Mouse (Mus musculus) MN1 (cell line): ENCODE measurements at regions not wholly inside any gene's neighbourhood (a gene's known extent, or its start where the extent isn't known, plus 50 kb on each side); places are given as distances from the start of the nearest gene placed in this dataset.

Experiments
- DNase-seq: peaks from one replicate; pipeline ENCODE4 v3.0.0-alpha.2; 2016; ENCODE audit warnings: low spot score

- DNase-seq = no peak
Measured at GRCm38 (mm10) chr5:126155216-126155880, 623.8 kb downstream of the Tmem132b start.

DNA sequence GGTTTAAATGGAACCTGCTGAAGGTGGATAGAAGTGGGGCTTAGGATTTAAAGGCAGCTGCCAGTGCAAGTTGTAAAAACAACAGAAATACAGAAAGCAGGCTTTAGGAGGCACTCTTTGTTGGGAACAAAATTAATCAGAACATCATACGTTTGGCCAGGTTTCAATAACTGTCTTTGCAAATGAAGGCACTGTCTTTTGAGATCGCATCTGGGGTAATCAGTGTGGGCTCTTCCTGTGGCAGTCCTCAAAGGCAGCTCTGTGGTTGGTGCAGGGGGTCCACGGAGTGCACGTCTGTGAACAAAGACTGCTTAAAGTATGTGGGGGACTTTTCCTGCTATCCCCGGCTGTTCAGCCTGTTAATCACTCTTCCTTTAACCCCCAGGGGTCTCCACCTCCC is 654.5 kb downstream of the Tmem132b start:
- no peak for DNase-seq

DNA sequence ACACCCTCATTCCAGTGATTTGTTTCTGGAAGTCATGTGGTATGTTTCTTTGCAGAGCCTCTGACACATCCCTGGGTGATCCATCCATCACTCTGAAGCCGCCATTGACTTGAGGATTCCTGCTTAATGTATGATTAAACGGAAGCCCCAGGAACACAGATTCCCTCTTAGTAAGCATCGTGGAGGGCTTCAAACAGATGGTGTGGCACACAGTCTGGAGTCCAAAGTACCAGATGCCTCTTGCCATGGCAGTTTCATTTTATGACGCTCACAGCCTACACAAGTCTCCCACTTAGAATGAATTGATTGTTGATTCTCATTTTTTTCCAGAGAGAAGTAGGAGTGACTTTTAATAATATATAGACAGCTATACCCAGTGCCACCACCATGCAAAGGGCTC is 668.3 kb downstream of the Tmem132b start:
- no peak for DNase-seq

- no peak for DNase-seq
Measured at GRCm38 (mm10) chr5:126201535-126201934, 670.0 kb downstream of the Tmem132b start.

DNA sequence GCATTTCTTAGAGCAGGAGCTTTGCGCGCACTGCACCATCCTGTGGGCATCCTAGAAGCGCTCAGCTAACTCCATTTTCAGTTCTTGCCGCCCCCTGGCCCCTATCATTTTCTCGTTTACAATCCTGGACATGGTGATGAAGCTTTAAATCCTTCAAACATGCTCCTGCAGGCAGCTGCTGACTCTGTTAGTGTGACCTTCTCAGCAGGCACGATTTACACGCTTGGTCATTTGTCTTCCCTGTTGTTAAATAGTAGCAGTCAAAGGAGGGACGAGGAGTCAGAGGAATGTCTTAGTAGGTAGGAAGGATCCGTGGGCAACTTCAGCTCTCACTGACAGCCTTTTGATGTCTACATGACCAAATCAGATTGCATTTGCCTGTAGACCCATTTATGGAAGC is 670.4 kb downstream of the Tmem132b start:
- DNase-seq = no peak

DNA sequence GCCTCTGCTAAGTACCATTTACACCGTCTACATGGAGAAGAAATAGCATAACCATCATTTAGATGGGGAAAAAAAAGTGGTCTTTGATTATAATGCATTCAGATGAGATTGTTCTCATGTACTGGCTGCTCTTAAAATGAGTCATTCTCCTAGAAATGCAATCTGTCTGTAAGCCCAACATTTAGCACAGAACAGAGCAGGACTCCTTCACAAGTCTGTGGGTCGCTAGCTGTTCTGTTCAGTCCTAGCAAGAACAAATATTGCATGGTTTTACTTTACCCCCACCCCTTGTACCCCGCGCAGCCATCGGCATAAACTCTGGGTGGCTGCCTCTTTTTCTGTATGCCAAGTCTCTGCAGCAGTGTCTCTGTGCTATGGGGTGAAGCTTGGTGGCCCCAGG is 685.4 kb downstream of the Tmem132b start:
- DNase-seq = no peak

GRCm38 (mm10) chr5:126217746-126218145 is 686.2 kb downstream of the Tmem132b start:
- DNase-seq = no peak

DNA sequence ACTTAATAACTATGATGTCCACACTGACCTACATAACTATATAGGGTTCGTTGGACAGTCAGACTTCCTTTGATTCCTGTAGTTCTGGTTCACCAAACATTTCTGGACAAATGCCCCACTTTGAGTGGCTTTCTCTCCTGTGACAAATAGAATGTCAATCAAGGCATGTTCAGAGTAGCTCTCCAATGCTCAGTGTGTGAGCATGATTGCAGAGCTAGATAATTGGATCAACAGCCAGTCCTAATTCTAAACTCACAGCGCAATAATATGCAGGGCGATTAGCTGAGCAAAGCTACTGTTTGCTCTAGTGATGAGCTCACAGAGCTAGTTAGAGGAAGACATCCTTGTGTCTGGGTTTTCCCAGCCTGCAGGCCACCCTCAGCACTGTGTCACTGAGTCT is 692.1 kb downstream of the Tmem132b start:
- no peak for DNase-seq

DNA sequence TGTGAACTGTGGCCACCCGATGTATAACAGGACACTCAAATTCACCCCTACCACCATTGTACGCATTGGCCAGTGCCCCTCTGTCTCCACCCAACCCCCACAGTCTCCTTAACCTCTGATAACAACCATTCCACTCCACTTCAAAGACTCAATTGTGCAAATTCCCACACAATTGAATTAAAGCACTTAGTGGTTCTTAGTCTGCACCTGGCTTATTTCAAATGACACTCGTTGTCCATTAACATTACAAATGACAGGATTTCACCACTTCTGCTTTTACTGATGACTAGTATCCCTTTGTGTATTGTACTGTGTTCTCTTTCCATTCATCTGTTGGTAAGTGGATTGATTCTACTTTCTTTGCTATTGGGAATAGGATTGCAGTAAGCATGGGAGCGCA is 699.2 kb downstream of the Tmem132b start:
- peak; percentile 15 for DNase-seq

DNA sequence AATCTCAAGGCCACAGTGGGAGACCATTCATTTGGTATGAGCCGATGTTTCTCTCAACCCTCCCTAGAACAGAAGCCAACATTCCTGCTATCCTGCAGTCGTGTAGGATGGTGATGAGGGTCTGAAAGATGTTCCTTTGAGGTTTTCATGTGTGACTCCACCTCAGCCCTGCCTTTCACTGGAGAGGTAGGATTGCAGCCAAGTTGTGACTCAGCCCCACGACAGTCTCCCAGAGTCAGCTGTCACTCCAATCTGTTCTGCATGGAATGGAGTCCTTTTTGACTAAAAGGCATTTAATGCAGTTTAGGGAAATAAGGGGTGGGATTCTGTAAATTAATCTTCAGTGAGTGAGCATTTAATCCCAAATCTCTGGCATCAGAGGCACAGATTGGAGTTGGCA is 706.5 kb downstream of the Tmem132b start:
- DNase-seq = no peak

- DNase-seq = no peak
Measured at GRCm38 (mm10) chr5:126245776-126246175, 714.2 kb downstream of the Tmem132b start.

DNA sequence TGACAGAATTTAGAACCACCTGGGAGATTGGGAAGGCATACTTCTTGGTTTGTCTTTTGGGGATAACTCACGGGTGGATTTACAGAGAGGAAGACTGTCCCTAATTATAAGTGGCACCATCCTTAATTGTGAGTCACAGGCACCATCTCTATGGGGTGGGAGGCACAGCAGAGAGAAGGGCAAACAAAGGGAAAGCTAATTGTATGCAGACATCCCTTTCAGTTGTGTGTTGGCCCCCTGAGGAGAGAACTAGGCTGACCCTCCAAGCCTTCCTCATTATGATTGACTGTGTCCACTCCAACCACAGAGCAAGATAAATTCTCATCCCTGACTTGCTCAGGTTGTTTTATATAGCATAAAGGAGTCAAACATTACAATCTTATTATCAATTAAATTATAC is 718.8 kb downstream of the Tmem132b start:
- DNase-seq = no peak

- no peak for DNase-seq
Measured at GRCm38 (mm10) chr5:126254661-126255060, 723.1 kb downstream of the Tmem132b start.

- DNase-seq = no peak
Measured at GRCm38 (mm10) chr5:126257860-126258259, 726.3 kb downstream of the Tmem132b start.

GRCm38 (mm10) chr5:126266471-126266870 is 734.9 kb downstream of the Tmem132b start:
- no peak for DNase-seq

- no peak for DNase-seq
Measured at GRCm38 (mm10) chr5:126266929-126267609, 735.5 kb downstream of the Tmem132b start.

GRCm38 (mm10) chr5:126268592-126268991 is 737.0 kb downstream of the Tmem132b start:
- DNase-seq = no peak

DNA sequence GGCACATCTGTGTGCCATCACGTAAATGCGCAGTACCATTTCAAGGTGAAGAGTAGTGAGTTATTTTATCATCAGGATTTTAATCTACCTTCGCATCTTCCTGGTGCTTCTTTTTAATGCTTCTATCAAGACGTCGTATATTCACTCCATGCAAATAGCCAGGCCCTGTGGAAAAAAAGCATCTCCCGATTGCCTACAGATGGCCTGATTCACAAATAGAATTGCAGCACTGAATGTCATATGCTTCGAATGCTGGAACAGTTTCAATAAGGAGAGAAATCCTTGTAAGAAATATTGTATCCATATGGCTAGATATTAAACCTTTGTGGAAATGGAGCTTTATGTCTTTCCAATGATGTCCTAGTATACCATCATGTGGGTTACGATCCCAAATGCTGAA is 742.7 kb downstream of the Tmem132b start:
- no peak for DNase-seq

DNA sequence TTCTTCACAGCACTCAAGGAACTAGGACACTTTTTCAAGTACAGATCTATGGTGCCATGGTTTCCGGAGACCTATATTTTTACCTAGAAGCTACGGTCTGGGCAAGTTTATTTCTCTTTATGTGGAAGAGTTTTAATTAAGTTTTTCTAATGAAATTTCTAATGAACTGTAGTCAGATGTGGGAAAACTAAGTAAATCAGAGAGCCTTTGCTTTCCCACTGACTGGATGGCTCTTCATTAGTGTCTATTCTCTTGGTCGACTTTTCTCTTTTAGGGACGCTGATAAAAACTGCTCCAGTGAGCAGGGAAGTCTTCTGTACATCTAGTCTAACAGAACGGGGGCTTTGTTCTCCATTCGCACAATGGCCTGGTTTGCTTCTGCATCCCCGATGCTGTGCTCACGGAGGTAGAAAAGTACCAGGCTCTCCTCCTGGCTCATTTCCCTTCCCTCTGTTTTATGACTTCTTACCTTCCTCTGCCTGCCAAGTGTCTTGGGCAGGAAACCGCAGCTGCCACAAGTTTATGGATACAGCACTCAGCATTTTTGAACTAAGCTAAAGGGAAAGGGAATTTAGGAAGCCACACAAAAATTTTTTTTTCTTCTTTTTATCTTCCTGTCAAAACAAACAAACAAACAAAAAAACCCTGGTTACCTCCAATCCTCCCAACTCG is 749.6 kb downstream of the Tmem132b start:
- DNase-seq = no peak

GRCm38 (mm10) chr5:126281782-126282181 is 750.2 kb downstream of the Tmem132b start:
- no peak for DNase-seq

DNA sequence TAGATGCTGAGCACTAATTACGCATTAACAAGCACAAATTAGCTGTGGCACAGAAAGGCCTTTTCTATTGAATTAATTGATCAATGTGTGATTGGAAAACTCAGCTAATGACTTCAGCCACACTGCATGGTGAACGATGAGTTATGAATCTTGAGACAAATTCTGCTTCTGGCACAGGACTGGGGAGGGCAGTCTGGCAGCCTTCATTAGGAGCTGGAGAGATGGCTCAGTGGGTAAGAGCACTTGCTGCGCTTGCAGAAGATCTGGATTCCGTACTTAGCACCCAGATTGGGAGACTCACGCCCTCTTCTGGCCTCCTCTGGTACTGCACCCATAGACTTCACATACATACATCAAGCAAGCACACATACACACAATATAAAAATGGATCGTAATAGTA is 793.3 kb downstream of the Tmem132b start:
- no peak for DNase-seq

- DNase-seq = no peak
Measured at GRCm38 (mm10) chr5:126328276-126328675, 796.7 kb downstream of the Tmem132b start.

- no peak for DNase-seq
Measured at GRCm38 (mm10) chr5:126335091-126335490, 803.5 kb downstream of the Tmem132b start.
